Mouse (Mus musculus) G1E (cell line): ENCODE data around the gene Zbtb40. TPM values are rescaled to one million over a fixed set of nuclear protein-coding genes. Genes with fewer than 3 reads are reported as not detected.
A peak's percentile ranks its signal among the peaks of the same experiment; 100 is the strongest.

Experiments used
- ATAC-seq: 2 replicates; pipeline ENCODE4 v1.8.0; 2016; ENCODE audit warnings: mild to moderate bottlenecking; ENCODE audit not compliant: insufficient number of reproducible peaks, poor library complexity, low FRiP score, severe bottlenecking; ENCODE audit errors: extremely low read depth
- DNase-seq: peaks from one replicate; pipeline ENCODE4 v3.0.0; 2012; ENCODE audit warnings: low spot score
- H3K27me3 ChIP-seq: 2 replicates; pipeline ENCODE4 v1.6.1; 2012; ENCODE audit warnings: mild to moderate bottlenecking, low read length, inconsistent platforms; ENCODE audit not compliant: insufficient read depth
- H3K36me3 ChIP-seq: replicated peaks from 2 replicates; pipeline ENCODE3; 2012; ENCODE audit warnings: mild to moderate bottlenecking, inconsistent platforms
- H3K4me1 ChIP-seq: 2 replicates; pipeline ENCODE4 v1.6.1; 2012; ENCODE audit warnings: low read depth, low read length, inconsistent platforms, mixed read lengths; ENCODE audit not compliant: insufficient read depth
- H3K4me3 ChIP-seq: 2 replicates; pipeline ENCODE4 v1.5.1; 2012; ENCODE audit warnings: low read depth, mild to moderate bottlenecking, inconsistent platforms, low read length, moderate library complexity, mixed read lengths
- H3K9me3 ChIP-seq: replicated peaks from 2 replicates; pipeline ENCODE4 v1.6.1; 2012; ENCODE audit warnings: inconsistent platforms
- CTCF ChIP-seq: IDR thresholded peaks from 2 replicates; pipeline ENCODE4 v1.5.1; 2012; ENCODE audit warnings: low read depth, low read length, inconsistent platforms, mixed read lengths
- GATA1 ChIP-seq: IDR thresholded peaks from 2 replicates; pipeline ENCODE4 v1.6.1; 2012; ENCODE audit warnings: borderline replicate concordance, low read length, inconsistent platforms, mixed read lengths
- GATA2 ChIP-seq: IDR thresholded peaks from 2 replicates; pipeline ENCODE4 v1.6.1; 2012; ENCODE audit warnings: low read depth, low read length, inconsistent platforms, borderline replicate concordance
- POLR2AphosphoS5 ChIP-seq: IDR thresholded peaks from 2 replicates; pipeline ENCODE4 v1.6.1; 2012; ENCODE audit warnings: low read depth, low read length, inconsistent platforms; ENCODE audit not compliant: insufficient replicate concordance
- TAL1 ChIP-seq: conservative IDR thresholded peaks from 2 replicates; pipeline ENCODE4 v1.6.1; 2012; ENCODE audit warnings: low read depth, low read length, inconsistent platforms, mixed read lengths
- polyA plus RNA-seq: library from polyadenylated mRNA; stranded (reverse); fragments of >175 nt; gene quantifications from 2 replicates; pipeline ENCODE4 v1.2.3, GENCODE M21; 2012
- total RNA-seq, 2 experiments: library from RNA; stranded (forward) in 1 of 2; stranded (reverse) in 1 of 2; fragments of 200-1000 nt in 1 of 2; fragments of >200 nt in 1 of 2; fragmentation: Nextera tagmentation in 1 of 2; gene quantifications; 2 replicates each; pipeline ENCODE4 v1.2.3; 2014 to 2017

The Zbtb40 gene
- total and polyA plus RNA-seq, 3 experiments, result 14.4 to 17.8 (median 16.7) TPM

DNA sequence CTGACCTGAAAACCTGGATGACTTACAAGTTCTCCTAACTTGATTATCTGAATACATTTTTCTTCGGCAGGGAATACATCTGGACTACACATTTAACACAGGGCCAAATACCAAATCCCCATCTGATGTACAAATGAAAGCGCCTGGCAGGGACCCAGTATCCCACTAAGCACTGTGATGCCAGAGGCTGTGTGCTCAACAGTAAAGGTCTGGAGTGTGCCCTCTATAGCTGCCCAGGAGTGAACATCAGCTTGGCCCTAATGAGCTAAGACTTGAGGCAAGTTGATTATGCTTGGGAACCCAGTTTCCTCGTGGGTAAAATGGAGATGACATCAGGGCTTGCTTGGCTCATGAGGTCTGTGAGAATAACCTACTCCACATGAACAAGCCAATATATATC is 10.1 kb downstream of the Zbtb40 start:
- no peak for TF ChIP-seq TAL1
- no peak for TF ChIP-seq CTCF
- no peak for TF ChIP-seq POLR2AphosphoS5
- no peak for TF ChIP-seq GATA2
- no peak for TF ChIP-seq GATA1
- H3K9me3 ChIP-seq, result no peaks in the 10 kb centered on the region
- ATAC-seq (no peak), DNase-seq (no peak)
- peaks cover 62% of the 10 kb centered on the region for H3K36me3 ChIP-seq
- H3K4me1 ChIP-seq, result peaks cover 13% of the 10 kb centered on the region
- no peaks in the 10 kb centered on the region for H3K27me3 ChIP-seq
- no peak overlapping the region for H3K4me3 ChIP-seq

DNA sequence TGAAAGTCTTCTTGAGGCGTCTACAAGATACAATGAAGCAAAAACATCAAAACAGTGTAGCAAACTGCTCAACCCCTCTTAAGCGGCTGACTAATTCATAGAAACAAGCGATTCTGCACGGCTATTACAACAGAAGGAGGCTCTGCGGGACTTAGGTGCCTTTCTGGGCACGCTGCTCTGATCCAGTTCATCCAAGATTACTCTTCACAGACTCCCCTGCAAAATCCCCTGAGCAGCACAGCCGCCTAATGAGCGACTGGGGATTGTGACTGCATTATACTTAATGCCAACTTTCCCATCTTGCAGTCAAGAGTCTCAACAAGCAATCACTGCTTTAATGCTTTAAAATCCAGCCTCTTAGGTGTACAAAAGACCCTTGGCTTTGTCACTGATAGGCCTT is 10.5 kb downstream of the Zbtb40 start:
- Histone ChIP-seq H3K27me3 (no peaks in the 10 kb centered on the region), H3K9me3 (no peaks in the 10 kb centered on the region), H3K36me3 (peaks cover 60% of the 10 kb centered on the region), H3K4me1 (peaks cover 16% of the 10 kb centered on the region), H3K4me3 (no peak overlapping the region)
- DNase-seq (no peak), ATAC-seq (no peak)
- TF ChIP-seq TAL1, result no peak
- no peak for TF ChIP-seq GATA1
- no peak for TF ChIP-seq GATA2
- no peak for TF ChIP-seq POLR2AphosphoS5
- no peak for TF ChIP-seq CTCF

DNA sequence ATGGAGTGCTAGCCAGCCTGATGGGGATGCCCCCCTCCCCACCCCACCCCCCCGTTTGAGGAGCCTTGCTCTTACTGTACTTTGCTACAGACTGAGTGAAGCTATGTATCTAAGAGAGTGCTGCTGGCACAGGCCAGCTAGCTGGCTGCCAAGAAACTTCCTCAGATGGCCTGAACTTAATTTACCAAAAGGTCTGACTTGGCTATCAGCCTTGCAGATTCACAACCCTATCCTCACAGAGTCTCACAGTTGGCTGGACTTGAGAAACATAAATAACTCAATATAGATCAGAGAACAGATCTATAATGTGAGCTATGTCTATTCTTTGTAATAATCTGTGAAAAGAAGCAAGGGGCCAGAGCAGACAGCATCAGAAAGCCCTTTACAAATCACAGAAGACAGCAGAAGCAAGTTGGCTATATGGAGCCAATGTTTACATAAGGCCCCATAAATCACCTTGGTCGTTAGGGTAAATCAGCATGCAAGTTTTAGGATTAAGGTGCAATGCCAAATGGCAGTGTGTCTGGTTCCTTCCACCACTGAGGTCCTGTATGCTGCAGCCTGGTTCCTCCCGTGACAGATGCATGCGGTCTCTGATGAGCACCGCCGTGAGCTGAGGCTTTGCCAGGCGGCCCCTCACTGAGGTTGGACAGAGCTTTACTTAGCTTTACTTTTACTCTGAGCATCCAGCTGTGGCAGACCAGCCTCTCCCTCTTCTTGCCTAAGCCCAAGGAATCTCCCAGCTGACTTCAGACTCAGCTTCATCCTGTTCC is 15.3 kb downstream of the Zbtb40 start:
- H3K4me1 ChIP-seq, result peaks cover 43% of the 10 kb centered on the region
- H3K4me3 ChIP-seq, result no peak overlapping the region
- no peaks in the 10 kb centered on the region for H3K27me3 ChIP-seq
- H3K9me3 ChIP-seq, result no peaks in the 10 kb centered on the region
- peaks cover 51% of the 10 kb centered on the region for H3K36me3 ChIP-seq
- no peak for DNase-seq
- TF ChIP-seq POLR2AphosphoS5, result no peak
- no peak for TF ChIP-seq GATA1
- TF ChIP-seq TAL1, result no peak
- TF ChIP-seq CTCF, result no peak
- no peak for TF ChIP-seq GATA2
- ATAC-seq, result no peak

DNA sequence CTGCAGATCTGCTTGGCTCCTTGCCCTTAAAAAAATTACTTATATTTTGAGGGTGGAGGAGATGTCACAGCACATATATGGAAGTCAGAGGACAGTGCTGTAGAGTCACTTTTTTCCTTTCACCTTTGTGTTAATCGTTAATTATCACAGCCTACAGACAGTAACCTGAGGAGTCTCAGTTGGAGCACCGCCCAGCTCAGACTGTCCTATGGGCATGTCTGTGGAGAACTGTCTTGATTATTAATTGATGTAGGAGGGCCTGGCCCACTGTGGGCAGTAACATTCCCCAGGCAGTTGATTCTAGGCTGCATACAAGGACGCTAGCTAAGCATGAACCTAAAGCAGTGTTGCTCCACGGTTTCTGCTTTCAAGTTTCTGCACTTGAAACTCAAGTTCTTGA is 16.1 kb downstream of the Zbtb40 start:
- ATAC-seq (no peak), DNase-seq (no peak)
- TF ChIP-seq POLR2AphosphoS5 (no peak), TAL1 (no peak), GATA1 (no peak), CTCF (no peak), GATA2 (no peak)
- peaks cover 51% of the 10 kb centered on the region for H3K4me1 ChIP-seq
- no peaks in the 10 kb centered on the region for H3K27me3 ChIP-seq
- H3K9me3 ChIP-seq, result no peaks in the 10 kb centered on the region
- peaks cover 45% of the 10 kb centered on the region for H3K36me3 ChIP-seq
- H3K4me3 ChIP-seq, result no peak overlapping the region

DNA sequence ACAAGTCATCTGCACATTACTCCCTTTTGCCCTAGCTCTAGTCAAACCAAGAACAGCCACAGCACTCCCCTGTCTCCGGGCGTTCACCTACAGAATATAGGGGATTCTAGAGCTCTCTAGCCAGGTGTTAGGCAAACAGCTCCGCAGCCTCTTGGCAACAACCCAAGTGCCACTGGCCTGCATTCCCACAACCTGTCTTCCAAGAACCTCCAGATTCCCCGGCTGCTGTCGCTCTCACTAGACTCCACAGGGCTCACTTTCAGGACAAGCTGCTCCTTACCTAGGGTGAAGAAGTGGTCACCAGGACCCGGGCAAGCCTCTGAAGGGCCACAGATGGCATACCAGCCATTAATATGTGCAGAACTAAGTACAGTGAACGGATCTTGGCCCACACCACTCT is 17.3 kb downstream of the Zbtb40 start:
- no peak for ATAC-seq
- no peak for TF ChIP-seq POLR2AphosphoS5
- TF ChIP-seq GATA1, result no peak
- TF ChIP-seq TAL1, result no peak
- no peak for DNase-seq
- H3K27me3 ChIP-seq, result no peaks in the 10 kb centered on the region
- H3K4me1 ChIP-seq, result peaks cover 62% of the 10 kb centered on the region
- no peaks in the 10 kb centered on the region for H3K9me3 ChIP-seq
- no peak overlapping the region for H3K4me3 ChIP-seq
- peaks cover 43% of the 10 kb centered on the region for H3K36me3 ChIP-seq

DNA sequence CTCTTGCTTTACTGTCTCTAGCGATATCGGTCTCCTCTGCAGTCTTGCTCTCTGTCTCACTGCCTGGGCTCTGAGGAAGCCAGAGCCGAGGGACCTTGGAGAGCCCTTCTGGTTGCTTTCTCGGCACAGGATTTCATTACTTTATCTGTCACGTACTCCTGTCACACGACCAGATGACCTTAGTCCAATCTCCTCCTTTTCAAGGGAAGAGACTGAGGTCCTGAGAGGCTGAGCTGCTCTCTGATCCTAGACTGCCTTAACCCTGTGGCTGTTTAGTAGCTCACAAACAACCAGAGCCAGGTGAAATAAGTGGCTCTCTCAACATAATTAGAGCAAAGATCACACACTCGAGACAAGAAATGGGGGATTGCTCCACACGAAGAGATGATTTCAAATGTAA is 19.3 kb downstream of the Zbtb40 start:
- no peaks in the 10 kb centered on the region for H3K27me3 ChIP-seq
- H3K4me3 ChIP-seq, result peak overlapping the region; percentile 43; the same call in 1 of the 2 replicates
- H3K4me1 ChIP-seq, result peaks cover 82% of the 10 kb centered on the region
- no peak for ATAC-seq
- TF ChIP-seq GATA2 (no peak), POLR2AphosphoS5 (no peak), GATA1 (no peak), TAL1 (no peak), CTCF (no peak)
- peaks cover 42% of the 10 kb centered on the region for H3K36me3 ChIP-seq
- no peak for DNase-seq
- H3K9me3 ChIP-seq, result no peaks in the 10 kb centered on the region
